25 mouse cellular contexts compared by ENCODE assay signal in the genomic region with DNA sequence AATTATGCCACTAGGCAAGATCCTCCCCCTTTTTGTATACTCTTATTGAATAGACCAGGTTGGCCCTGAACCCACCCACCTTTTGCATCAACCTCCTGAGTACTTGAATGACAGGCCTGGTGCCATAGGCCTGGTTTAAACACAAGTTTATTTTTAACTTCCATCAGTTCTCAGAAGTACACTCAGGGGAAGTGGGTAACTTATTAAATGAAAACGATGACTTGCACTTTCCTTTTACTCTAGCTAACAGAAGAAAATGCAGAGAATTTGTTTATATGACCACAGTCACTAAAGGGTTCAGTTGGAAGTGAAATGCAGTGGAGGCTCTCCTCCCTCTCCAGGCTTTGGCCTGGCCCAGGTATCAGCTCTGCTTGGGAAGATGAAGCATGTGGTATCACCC.
A peak's percentile ranks its signal among the peaks of the same experiment; 100 is the strongest.
DNase-seq lines count a peak whose midpoint lies in the region; ATAC-seq and TF ChIP-seq lines count a peak whose summit lies in the region.
"Had no signal": no experiment of that assay in that cellular context is flagged by ENCODE, and none has a peak within 500 bp of the region (broad histone marks: within the 10 kb centered on the region; RNA-seq: fewer than 3 reads in every experiment).

No protein-coding gene starts in this region.

- H3K27ac ChIP-seq in kidney, embryonic 14.5 days (ENCODE audit: low read depth, low read length): no peak overlapping the region
- peak overlapping the region; percentile 91 for H3K27ac ChIP-seq in kidney, adult 2 months (ENCODE audit: insufficient read depth, low read depth, low read length)
- no peak overlapping the region for H3K27ac ChIP-seq in forebrain, embryonic 15.5 days (replicated peaks)
- H3K27ac ChIP-seq: hindbrain, embryonic 14.5 days; limb, embryonic 15.5 days; liver, embryonic 14.5 days; midbrain, embryonic 10.5 days; neural tube, embryonic 13.5 days; stomach, postnatal 0 days had no signal

- no peak for ATAC-seq in kidney, embryonic 14.5 days (ENCODE audit: low FRiP score, low TSS enrichment)
- no peak for ATAC-seq in forebrain, embryonic 15.5 days (replicated peaks)
- ATAC-seq: midbrain, embryonic 16.5 days; Patski had no signal

- H3K9me3 ChIP-seq in kidney, embryonic 14.5 days (ENCODE audit: control insufficient read depth, low read length): no peaks in the 10 kb centered on the region
- H3K9me3 ChIP-seq in forebrain, embryonic 15.5 days: no peaks in the 10 kb centered on the region
- H3K9me3 ChIP-seq: G1E; limb, embryonic 15.5 days; neural tube, embryonic 13.5 days had no signal

- H3K4me1 ChIP-seq in kidney, embryonic 14.5 days (ENCODE audit: control insufficient read depth, insufficient read depth, low read length): no peaks in the 10 kb centered on the region
- peaks cover 10% of the 10 kb centered on the region for H3K4me1 ChIP-seq in kidney, adult 2 months (ENCODE audit: control insufficient read depth, insufficient read depth, low read length)
- no peaks in the 10 kb centered on the region for H3K4me1 ChIP-seq in forebrain, embryonic 15.5 days
- H3K4me1 ChIP-seq: limb, embryonic 15.5 days; midbrain, embryonic 10.5 days; neural tube, embryonic 13.5 days had no signal

- WGBS in kidney, embryonic 14.5 days: 88% methylated on average over 1 of the region's 1 CpGs
- 40% methylated on average over 1 of the region's 1 CpGs for WGBS in kidney, adult 2 months
- 90% methylated on average over 1 of the region's 1 CpGs for WGBS in forebrain, embryonic 15.5 days

- no peak for TF ChIP-seq CTCF in kidney, adult 2 months (conservative IDR thresholded peaks at IDR 0.05; ENCODE audit: insufficient read depth, insufficient read length, low read depth, low read length)

- intact Hi-C loops in gastrocnemius, postnatal 36 days (cut with DNase I): no loop called here

- no peak overlapping the region for H3K4me2 ChIP-seq in kidney, embryonic 14.5 days (replicated peaks; ENCODE audit: low read depth, low read length)
- H3K4me2 ChIP-seq in forebrain, embryonic 15.5 days (replicated peaks): no peak overlapping the region
- H3K4me2 ChIP-seq: hindbrain, embryonic 14.5 days; limb, embryonic 15.5 days; lung, embryonic 14.5 days; neural tube, embryonic 13.5 days had no signal

- no peaks in the 10 kb centered on the region for H3K27me3 ChIP-seq in kidney, embryonic 14.5 days (ENCODE audit: control insufficient read depth, insufficient read depth, low read length)
- H3K27me3 ChIP-seq in kidney, adult 2 months (replicated peaks; ENCODE audit: control insufficient read depth, insufficient read depth, low read length): no peaks in the 10 kb centered on the region
- no peaks in the 10 kb centered on the region for H3K27me3 ChIP-seq in forebrain, embryonic 15.5 days
- H3K27me3 ChIP-seq: limb, embryonic 15.5 days; neural tube, embryonic 13.5 days; Patski had no signal

- no peak overlapping the region for H3K9ac ChIP-seq in kidney, embryonic 14.5 days (ENCODE audit: low read depth, low read length)
- no peak overlapping the region for H3K9ac ChIP-seq in forebrain, embryonic 15.5 days (replicated peaks)
- H3K9ac ChIP-seq: hindbrain, embryonic 14.5 days; limb, embryonic 15.5 days; liver, embryonic 14.5 days; lung, embryonic 14.5 days; neural tube, embryonic 13.5 days had no signal

- no peak for TF ChIP-seq POLR2A in kidney, adult 2 months (IDR thresholded peaks at IDR 0.05; ENCODE audit: low read depth, low read length)

- H3K36me3 ChIP-seq in kidney, embryonic 14.5 days (ENCODE audit: control insufficient read depth, insufficient read depth, low read length): no peaks in the 10 kb centered on the region
- no peaks in the 10 kb centered on the region for H3K36me3 ChIP-seq in kidney, adult 2 months (ENCODE audit: control insufficient read depth, insufficient read depth, low read length)
- H3K36me3 ChIP-seq in forebrain, embryonic 15.5 days: no peaks in the 10 kb centered on the region
- H3K36me3 ChIP-seq: G1E; limb, embryonic 15.5 days; midbrain, embryonic 10.5 days; neural tube, embryonic 13.5 days had no signal

- no peak overlapping the region for H3K4me3 ChIP-seq in kidney, embryonic 14.5 days (ENCODE audit: low read length)
- no peak overlapping the region for H3K4me3 ChIP-seq in kidney, adult 2 months (ENCODE audit: insufficient read depth, low read depth, low read length)
- H3K4me3 ChIP-seq in forebrain, embryonic 15.5 days: no peak overlapping the region
- H3K4me3 ChIP-seq: limb, embryonic 15.5 days; midbrain, embryonic 10.5 days; myocyte; neural tube, embryonic 13.5 days had no signal

- peak; percentile 35 for DNase-seq in kidney, adult 11 months
- DNase-seq in kidney, adult 2 months: peak; percentile 87
- peak; percentile 8 for DNase-seq in kidney, postnatal 10 days
- DNase-seq in spleen, adult 12 weeks (ENCODE audit: low spot score): no peak
- DNase-seq in gastrocnemius, postnatal 36 days: no peak
- no peak for DNase-seq in right cerebral cortex, postnatal 10 days (ENCODE audit: low spot score in 2 of 2)
- DNase-seq: adrenal gland, postnatal 36 days; cerebellum, adult 11 months; cerebellum, adult 9-11 months; left cerebral cortex, postnatal 4 days; lung, embryonic 14.5 days; lung, postnatal 36 days; thymus, adult 2 months had no signal

Comparison
In these comparisons a context has a peak if more than half of its experiments do, and no peak if none do; other contexts are left out.
1. DNase-seq: peak in kidney, adult 11 months (single experiment), kidney, adult 2 months (single experiment) and kidney, postnatal 10 days (single experiment); none in spleen, adult 12 weeks (single experiment), gastrocnemius, postnatal 36 days (0 of 2) and right cerebral cortex, postnatal 10 days (0 of 2).